Mouse (Mus musculus) stomach, embryonic 14.5 days (tissue): Measurements from ENCODE around the gene Slc4a7. TPM values are rescaled to one million over a fixed set of nuclear protein-coding genes. Genes with fewer than 3 reads are reported as not detected.

Source experiments
- ATAC-seq: fragments of 200-750 bp; cut with Nextera tagmentation; 2 replicates; pipeline ENCODE4 v1.8.0; 2017; ENCODE audit warnings: low read depth, moderate TSS enrichment; ENCODE audit not compliant: insufficient number of reproducible peaks, insufficient read depth, low FRiP score
- H3K27ac ChIP-seq: fragments of 300-500 bp; sonication (generic); 2 replicates; pipeline ENCODE4 v1.5.1; 2014; ENCODE audit warnings: mild to moderate bottlenecking, low read length, moderate library complexity, mixed read lengths
- H3K27me3 ChIP-seq: fragments of 300-500 bp; sonication (generic); 2 replicates; pipeline ENCODE4 v1.6.1; 2014; ENCODE audit warnings: low read length, control low read depth, mixed read lengths; ENCODE audit not compliant: control insufficient read depth, insufficient read depth
- H3K36me3 ChIP-seq: fragments of 300-500 bp; sonication (generic); 2 replicates; pipeline ENCODE4 v1.6.1; 2014; ENCODE audit warnings: mild to moderate bottlenecking, control low read depth, low read length, moderate library complexity, mixed read lengths; ENCODE audit not compliant: control insufficient read depth, insufficient read depth
- H3K4me1 ChIP-seq: fragments of 300-500 bp; sonication (generic); 2 replicates; pipeline ENCODE4 v1.6.1; 2014; ENCODE audit warnings: low read length, control low read depth, mixed read lengths; ENCODE audit not compliant: control insufficient read depth, insufficient read depth
- H3K4me2 ChIP-seq: fragments of 300-500 bp; sonication (generic); replicated peaks from 2 replicates; pipeline ENCODE4 v1.6.1; 2014; ENCODE audit warnings: low read depth, low read length, control low read depth
- H3K4me3 ChIP-seq: fragments of 300-500 bp; sonication (generic); 2 replicates; pipeline ENCODE4 v1.5.1; 2014; ENCODE audit warnings: low read depth, low read length, control low read depth
- H3K9ac ChIP-seq: fragments of 300-500 bp; sonication (generic); replicated peaks from 2 replicates; pipeline ENCODE4 v1.6.1; 2014; ENCODE audit warnings: low read depth, mild to moderate bottlenecking, control low read depth, low read length, moderate library complexity, mixed read lengths
- H3K9me3 ChIP-seq: fragments of 300-500 bp; sonication (generic); 2 replicates; pipeline ENCODE4 v1.6.1; 2016; ENCODE audit warnings: low read depth, low read length, control low read depth; ENCODE audit not compliant: control insufficient read depth
- WGBS: fragments of 180-500 bp; shearing (Covaris S2); extraction: QIAGEN DNeasy Blood & Tissue Kit; methylation state at CpG from one replicate; pipeline ENCODE4 v1.1.7; 2014; 5-methylcytosine and 5-hydroxymethylcytosine counted together
- polyA plus RNA-seq: library from polyadenylated mRNA; unstranded; fragments of >200 nt; fragmentation: Nextera tagmentation; extraction: Ambion mirVana; gene quantifications from 2 replicates; pipeline ENCODE4 v1.2.1, GENCODE M21; 2014

The Slc4a7 gene
- 22.8 and 24.0 TPM in 2 replicates for polyA plus RNA-seq

DNA sequence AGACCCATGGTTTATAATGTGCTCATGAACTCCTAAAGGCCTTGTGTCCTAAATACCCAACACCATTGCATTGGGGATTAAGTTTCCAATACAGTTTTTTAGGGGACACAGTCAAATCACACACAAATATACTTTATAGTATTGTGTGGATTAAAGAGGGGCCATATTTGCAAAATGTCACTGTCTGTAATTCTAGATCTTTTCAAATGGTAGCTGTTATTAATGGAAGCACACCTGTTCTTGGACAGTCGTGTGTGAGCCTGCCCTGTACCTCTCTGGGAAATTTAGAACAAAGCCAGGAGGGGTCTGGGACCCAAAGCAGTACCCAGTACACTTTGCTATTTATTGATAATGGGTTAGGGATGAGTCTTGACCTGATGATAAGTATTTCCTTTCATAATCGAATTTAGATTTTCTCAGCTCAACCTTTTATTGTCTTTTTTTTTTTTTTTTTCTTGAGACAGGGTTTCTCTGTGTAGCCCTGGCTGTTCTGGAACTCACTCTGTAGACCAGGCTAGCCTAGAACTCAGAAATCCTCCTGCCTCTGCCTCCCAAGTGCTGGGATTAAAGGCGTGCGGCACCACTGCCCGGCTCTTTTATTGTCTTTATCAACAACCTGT is at the start of gene Slc4a7:
Gene Slc4a7 (plus strand): TSS at position 570 of the 620 bp plus-strand sequence.
- WGBS, result 78% methylated on average over 5 of the region's 5 CpGs
- H3K4me3 ChIP-seq, result peak within 1 kb of the TSS; percentile 84
- no peaks in the 10 kb centered on the region for H3K27me3 ChIP-seq
- no peaks in the 10 kb centered on the region for H3K9me3 ChIP-seq
- H3K4me2 ChIP-seq, result peak within 1 kb of the TSS; percentile 53
- H3K4me1 ChIP-seq, result peaks cover 7% of the 10 kb centered on the region; the same call in 1 of the 2 replicates
- H3K27ac ChIP-seq, result peak within 1 kb of the TSS; percentile 98
- no peaks in the 10 kb centered on the region for H3K36me3 ChIP-seq
- ATAC-seq, result no peak
- H3K9ac ChIP-seq, result peak within 1 kb of the TSS; percentile 93

DNA sequence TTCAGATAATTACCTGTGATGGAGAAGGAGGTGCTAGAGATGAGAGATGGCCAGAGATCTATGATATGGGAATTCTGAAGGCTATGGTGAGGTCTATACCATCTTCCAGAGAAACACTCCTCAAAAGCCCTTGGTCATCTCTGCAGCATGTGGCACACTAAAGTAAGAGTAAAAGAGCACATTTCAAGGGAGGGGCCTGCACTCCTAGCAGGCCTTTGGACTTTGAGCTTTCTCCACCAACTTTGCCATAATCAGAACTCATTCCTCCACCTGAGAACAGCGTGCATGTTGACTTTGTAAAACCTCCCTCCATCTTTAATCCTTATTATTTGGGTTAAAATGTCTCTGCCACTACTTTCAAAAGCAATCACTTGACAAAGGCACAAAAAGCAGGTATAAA is 31.5 kb upstream of the Slc4a7 start:
- Histone ChIP-seq H3K4me3 (no peak overlapping the region), H3K27ac (no peak overlapping the region), H3K36me3 (no peaks in the 10 kb centered on the region), H3K27me3 (no peaks in the 10 kb centered on the region), H3K4me1 (no peaks in the 10 kb centered on the region), H3K9ac (no peak overlapping the region), H3K4me2 (no peak overlapping the region), H3K9me3 (no peaks in the 10 kb centered on the region)
- ATAC-seq, result no peak
- whole genome bisulfite sequencing, result 77% methylated on average over 1 of the region's 1 CpGs

DNA sequence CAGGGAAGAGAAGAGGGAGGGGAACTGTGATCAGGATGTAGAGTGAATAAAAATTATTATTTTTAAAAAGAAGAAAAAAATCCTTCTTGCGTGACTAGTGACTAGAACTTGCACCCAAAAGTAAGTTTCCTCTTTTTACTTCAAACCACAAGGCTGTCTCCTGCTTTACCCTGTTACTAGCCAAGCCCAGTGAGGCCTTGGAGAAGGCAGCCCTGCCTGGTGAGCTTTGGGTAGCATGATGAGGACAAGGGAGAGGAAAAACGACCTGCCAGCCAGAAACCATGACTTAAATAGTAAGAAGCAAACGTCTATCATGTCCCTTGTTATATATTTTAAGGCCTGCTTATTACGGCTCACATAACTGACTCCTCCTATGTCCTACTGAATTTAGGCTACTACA is 20.5 kb upstream of the Slc4a7 start:
- no peaks in the 10 kb centered on the region for H3K9me3 ChIP-seq
- 68% methylated on average over 4 of the region's 4 CpGs for WGBS
- H3K4me3 ChIP-seq, result no peak overlapping the region
- no peak overlapping the region for H3K9ac ChIP-seq
- no peak overlapping the region for H3K27ac ChIP-seq
- H3K36me3 ChIP-seq, result no peaks in the 10 kb centered on the region
- ATAC-seq, result no peak
- no peak overlapping the region for H3K4me2 ChIP-seq
- H3K27me3 ChIP-seq, result no peaks in the 10 kb centered on the region
- no peaks in the 10 kb centered on the region for H3K4me1 ChIP-seq

DNA sequence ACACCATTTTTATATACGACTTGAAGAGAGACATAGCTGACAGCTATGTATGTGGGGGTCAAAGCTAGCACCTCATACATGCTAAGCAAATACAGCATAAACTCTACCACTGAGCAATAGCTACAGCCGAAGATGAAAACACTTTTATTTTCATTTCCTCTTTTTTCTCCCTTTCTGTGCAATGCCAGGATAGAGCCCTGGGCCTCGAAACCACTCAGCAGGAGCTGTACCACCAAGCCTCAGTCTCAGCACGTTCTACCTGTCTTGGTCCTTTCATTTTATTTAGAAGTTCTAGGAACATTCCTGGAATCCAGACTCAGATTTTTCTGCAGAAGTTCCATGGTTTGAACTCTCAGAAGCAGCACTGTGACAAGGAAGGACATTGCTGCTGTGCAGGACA is 17.3 kb upstream of the Slc4a7 start:
- Histone ChIP-seq H3K9ac (no peak overlapping the region), H3K27ac (no peak overlapping the region), H3K4me1 (no peaks in the 10 kb centered on the region), H3K4me2 (no peak overlapping the region), H3K27me3 (no peaks in the 10 kb centered on the region), H3K36me3 (no peaks in the 10 kb centered on the region), H3K4me3 (no peak overlapping the region), H3K9me3 (no peaks in the 10 kb centered on the region)
- ATAC-seq, result no peak
- 83% methylated on average over 4 of the region's 4 CpGs for WGBS

DNA sequence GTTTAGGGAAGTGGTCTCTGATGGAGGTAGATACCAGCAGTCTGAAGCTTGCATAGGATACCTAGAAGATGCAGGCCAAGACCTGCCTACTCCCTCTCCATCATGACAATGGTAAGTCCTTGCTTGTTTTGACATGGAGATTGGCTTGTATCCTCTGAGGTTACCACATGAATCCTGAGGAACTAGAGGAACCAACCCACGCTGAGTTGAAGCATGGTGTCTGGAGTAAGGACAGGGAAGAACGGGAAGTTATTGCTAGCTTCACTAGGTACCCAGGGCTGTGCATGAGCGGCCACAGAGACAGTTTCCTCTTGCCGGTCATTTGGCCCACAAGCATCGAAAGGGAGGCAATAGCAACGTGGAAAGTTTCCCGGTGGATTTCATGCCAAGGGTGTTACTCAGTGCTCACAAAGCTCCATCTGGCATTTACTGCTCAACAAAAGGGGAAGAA is 16.0 kb upstream of the Slc4a7 start:
- no peak for ATAC-seq
- H3K9ac ChIP-seq, result no peak overlapping the region
- WGBS, result 74% methylated on average over 7 of the region's 7 CpGs
- H3K4me2 ChIP-seq, result no peak overlapping the region
- H3K9me3 ChIP-seq, result no peaks in the 10 kb centered on the region
- no peaks in the 10 kb centered on the region for H3K27me3 ChIP-seq
- no peak overlapping the region for H3K4me3 ChIP-seq
- no peak overlapping the region for H3K27ac ChIP-seq
- H3K4me1 ChIP-seq, result no peaks in the 10 kb centered on the region
- no peaks in the 10 kb centered on the region for H3K36me3 ChIP-seq

DNA sequence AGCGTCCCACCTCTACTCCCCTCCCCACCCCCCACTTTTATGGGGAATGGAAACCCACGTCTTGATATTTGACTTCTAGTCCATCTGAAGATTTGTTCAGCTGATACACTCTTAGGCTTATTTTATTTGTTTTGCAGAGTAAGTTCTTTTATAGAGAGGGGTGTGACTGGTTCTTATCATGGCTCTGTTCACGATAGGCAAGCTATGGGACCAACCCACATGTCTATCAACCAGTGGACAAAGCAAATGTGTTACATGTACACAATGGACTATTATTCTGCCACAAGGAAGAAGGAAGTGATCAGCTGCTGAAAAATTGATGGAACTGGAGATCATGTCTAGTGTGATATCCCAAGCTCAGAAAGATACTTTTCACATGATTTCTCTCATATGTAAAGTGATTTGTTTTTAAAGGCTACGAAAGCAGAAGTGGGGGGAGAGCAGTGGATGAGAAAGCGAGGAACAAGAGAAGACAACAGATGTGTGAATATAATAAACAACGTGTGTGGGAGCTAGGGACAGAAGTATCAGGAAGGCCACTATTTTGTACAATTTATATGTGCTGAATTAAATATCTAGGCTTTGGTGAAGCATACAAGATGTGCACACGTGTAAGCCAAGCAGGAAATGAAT is 14.7 kb upstream of the Slc4a7 start:
- Histone ChIP-seq H3K27ac (no peak overlapping the region), H3K9ac (no peak overlapping the region), H3K4me3 (no peak overlapping the region), H3K27me3 (no peaks in the 10 kb centered on the region), H3K9me3 (no peaks in the 10 kb centered on the region), H3K4me2 (no peak overlapping the region), H3K36me3 (no peaks in the 10 kb centered on the region), H3K4me1 (no peaks in the 10 kb centered on the region)
- WGBS, result 69% methylated on average over 7 of the region's 7 CpGs
- peak; percentile 84 for ATAC-seq

DNA sequence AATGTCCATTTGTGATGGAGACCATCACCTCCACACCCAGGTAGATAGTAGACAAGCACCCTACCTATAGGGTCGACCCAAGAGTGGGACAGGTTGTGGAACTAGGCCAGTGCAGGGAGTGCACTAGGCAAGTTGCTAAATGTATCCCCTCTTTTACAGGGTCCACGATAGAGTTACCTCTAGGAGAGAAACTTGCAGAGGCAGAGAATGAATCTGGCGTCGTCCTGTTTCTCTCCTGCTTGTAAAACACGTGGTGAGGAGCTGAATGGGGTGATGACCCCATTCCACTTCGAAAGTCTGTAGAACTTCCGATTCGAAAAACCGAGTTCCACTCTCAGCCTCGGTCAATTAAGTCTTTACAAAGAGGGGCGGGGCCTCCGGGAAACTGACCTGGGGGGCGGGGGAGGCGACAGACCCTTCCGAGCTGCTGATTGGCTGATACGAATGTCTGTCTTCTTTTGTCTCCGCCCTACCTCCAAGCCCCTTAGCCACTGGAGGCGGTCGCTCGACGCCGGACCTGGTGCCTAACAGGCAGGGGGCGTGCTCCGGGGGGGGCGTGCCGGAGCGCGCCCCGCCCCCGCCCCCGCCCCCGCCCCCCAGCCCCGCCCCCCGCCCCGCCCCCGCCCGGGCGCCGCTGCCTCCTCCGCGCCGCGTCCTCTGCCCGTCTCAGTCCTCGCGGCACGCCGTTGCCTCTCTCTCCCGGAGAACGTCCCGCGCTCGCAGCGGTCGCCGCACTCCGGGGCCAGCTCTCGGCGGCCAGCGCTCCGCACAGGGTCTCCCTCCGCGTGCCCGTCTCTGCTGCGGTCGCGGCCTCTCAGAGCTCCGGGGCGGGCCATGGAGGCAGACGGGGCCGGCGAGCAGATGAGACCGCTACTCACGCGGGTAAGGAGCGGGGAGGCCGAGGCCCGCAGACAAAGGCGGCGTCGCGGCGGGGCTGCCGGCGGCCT is 593 bp downstream of the Slc4a7 start:
- H3K4me1 ChIP-seq, result peaks cover 7% of the 10 kb centered on the region; the same call in 1 of the 2 replicates
- H3K4me2 ChIP-seq, result peak overlapping the region; percentile 53
- 1% methylated on average over 49 of the region's 85 CpGs for WGBS
- H3K27ac ChIP-seq, result peak overlapping the region; percentile 98
- ATAC-seq, result peak; percentile 98
- H3K27me3 ChIP-seq, result no peaks in the 10 kb centered on the region
- H3K9ac ChIP-seq, result peak overlapping the region; percentile 93
- peak overlapping the region; percentile 84 for H3K4me3 ChIP-seq
- no peaks in the 10 kb centered on the region for H3K9me3 ChIP-seq
- H3K36me3 ChIP-seq, result no peaks in the 10 kb centered on the region

DNA sequence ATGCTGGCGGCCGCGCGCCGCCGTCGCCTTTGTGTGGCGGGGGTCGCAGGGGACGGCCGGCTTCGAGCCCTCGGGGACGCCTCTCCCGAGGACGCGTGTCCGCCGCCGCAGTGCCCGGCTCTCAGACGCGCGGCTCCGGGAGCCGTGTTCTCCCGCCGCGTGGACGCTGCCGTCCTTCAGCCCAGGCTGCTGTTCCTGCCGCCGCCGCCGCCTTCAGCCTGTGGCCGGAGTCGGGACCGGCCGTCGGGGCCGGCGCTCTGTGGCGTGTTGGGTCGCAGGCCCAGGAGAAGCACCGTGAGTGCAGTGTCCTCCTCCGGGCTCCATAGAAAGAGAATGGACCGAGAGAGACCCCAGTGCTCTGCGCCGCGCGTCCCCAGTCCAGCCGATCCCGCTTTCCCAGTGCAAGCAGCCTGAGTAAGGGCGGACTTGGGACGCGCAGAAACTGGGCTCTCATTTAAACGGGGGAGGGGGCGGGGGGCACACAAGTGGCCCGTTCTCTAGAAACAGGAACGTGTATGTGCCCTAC is 1.3 kb downstream of the Slc4a7 start:
- peak overlapping the region; percentile 53 for H3K4me2 ChIP-seq

More for the DNA sequence above, 1.3 kb downstream of the Slc4a7 start:
- H3K4me1 ChIP-seq, result peaks cover 7% of the 10 kb centered on the region; the same call in 1 of the 2 replicates
- H3K27ac ChIP-seq, result peak overlapping the region; percentile 98
- peak overlapping the region; percentile 84 for H3K4me3 ChIP-seq
- no peaks in the 10 kb centered on the region for H3K9me3 ChIP-seq
- H3K9ac ChIP-seq, result peak overlapping the region; percentile 93
- ATAC-seq, result peak; percentile 34
- H3K27me3 ChIP-seq, result no peaks in the 10 kb centered on the region
- H3K36me3 ChIP-seq, result no peaks in the 10 kb centered on the region
- WGBS, result under 1% methylated on average over 25 of the region's 60 CpGs
